Mouse (Mus musculus): ENCODE measurements around the gene Htra3. TPM values are rescaled to one million over a fixed set of nuclear protein-coding genes. Genes with fewer than 3 reads are reported as not detected.

Htra3 gene
- polyA plus RNA-seq, 1 experiment from 2014 or later = 3.4 TPM

GRCm38 (mm10) chr5:35672581-35672980 lies 7.0 kb downstream of the Htra3 start:
- 27% methylated on average over 1 of the region's 1 CpGs for WGBS
- no peak overlapping the region for H3K4me2 ChIP-seq
- H3K4me1 ChIP-seq (replicated peaks) = peaks cover 66% of the 10 kb centered on the region
- H3K27ac ChIP-seq = peak overlapping the region; percentile 72; the same call in 1 of the 2 replicates
- no peaks in the 10 kb centered on the region for H3K9me3 ChIP-seq
- H3K9ac ChIP-seq (replicated peaks) = no peak overlapping the region
- no peak overlapping the region for H3K4me3 ChIP-seq (replicated peaks)
- H3K36me3 ChIP-seq = no peaks in the 10 kb centered on the region
- H3K27me3 ChIP-seq = peaks cover 10% of the 10 kb centered on the region
- no peak for ATAC-seq (ENCODE audit: insufficient number of reproducible peaks, insufficient read depth, low FRiP score, low TSS enrichment, low read depth)

DNA sequence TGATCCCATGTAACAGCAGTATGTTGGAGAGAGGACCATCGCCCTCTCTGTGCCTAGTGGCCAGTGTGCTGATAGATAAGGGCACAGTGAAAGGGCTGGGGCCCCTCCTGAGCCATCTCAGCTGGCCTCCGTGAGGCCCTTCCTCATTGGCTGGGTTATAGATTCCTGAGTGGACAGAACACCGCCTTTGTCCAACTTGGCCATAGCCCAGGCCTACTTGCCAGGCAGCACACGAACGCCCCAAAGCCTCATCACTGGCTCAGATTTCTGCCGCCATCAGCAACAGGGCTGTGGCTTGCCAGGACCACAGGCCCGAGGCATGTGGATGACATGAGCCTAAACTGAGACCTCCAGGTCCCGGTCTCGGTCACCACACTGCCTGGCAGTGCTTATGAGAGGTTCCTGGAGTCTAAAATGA lies 8.1 kb downstream of the Htra3 start:
- Histone ChIP-seq H3K9me3 (no peaks in the 10 kb centered on the region), H3K36me3 (no peaks in the 10 kb centered on the region), H3K4me1 (replicated peaks) (peaks cover 66% of the 10 kb centered on the region), H3K27me3 (no peaks in the 10 kb centered on the region), H3K27ac (peak overlapping the region; percentile 1; the same call in 1 of the 2 replicates), H3K9ac (replicated peaks) (no peak overlapping the region), H3K4me3 (replicated peaks) (no peak overlapping the region), H3K4me2 (no peak overlapping the region)
- 83% methylated on average over 9 of the region's 9 CpGs for WGBS
- no peak for ATAC-seq (ENCODE audit: insufficient number of reproducible peaks, insufficient read depth, low FRiP score, low TSS enrichment, low read depth)

DNA sequence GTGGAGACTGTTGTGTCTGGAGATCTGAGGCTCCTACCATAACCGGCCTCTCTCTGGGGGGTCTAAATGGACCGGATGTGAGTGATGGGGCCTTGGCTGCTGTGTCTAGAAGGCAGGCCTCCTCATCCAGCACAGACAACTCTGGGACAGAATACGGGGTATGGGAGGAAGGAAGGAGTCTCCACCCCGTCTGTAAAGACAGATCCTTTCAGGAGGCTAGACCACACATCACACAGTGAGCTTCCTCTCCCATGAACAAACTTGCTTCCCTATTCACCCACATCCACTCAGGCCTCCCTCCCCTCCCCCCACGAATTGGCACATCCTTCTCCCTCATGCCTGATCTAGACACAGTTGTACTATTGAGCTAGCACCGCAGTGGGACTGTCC lies 9.2 kb downstream of the Htra3 start:
- H3K27me3 ChIP-seq = no peaks in the 10 kb centered on the region
- H3K4me3 ChIP-seq (replicated peaks) = no peak overlapping the region
- no peak overlapping the region for H3K9ac ChIP-seq (replicated peaks)
- peak overlapping the region; percentile 66 for H3K27ac ChIP-seq
- ATAC-seq (ENCODE audit: insufficient number of reproducible peaks, insufficient read depth, low FRiP score, low TSS enrichment, low read depth) = no peak
- 24% methylated on average over 6 of the region's 6 CpGs for WGBS
- no peaks in the 10 kb centered on the region for H3K9me3 ChIP-seq
- peaks cover 58% of the 10 kb centered on the region for H3K4me1 ChIP-seq (replicated peaks)
- H3K36me3 ChIP-seq = no peaks in the 10 kb centered on the region
- no peak overlapping the region for H3K4me2 ChIP-seq

GRCm38 (mm10) chr5:35669747-35670411 lies 9.7 kb downstream of the Htra3 start:
- no peaks in the 10 kb centered on the region for H3K9me3 ChIP-seq
- no peak overlapping the region for H3K4me2 ChIP-seq
- H3K36me3 ChIP-seq = no peaks in the 10 kb centered on the region
- WGBS = 10% methylated on average over 11 of the region's 11 CpGs
- no peak for ATAC-seq (ENCODE audit: insufficient number of reproducible peaks, insufficient read depth, low FRiP score, low TSS enrichment, low read depth)
- H3K9ac ChIP-seq (replicated peaks) = peak overlapping the region; percentile 37
- H3K27ac ChIP-seq = peak overlapping the region; percentile 66
- H3K27me3 ChIP-seq = no peaks in the 10 kb centered on the region
- H3K4me1 ChIP-seq (replicated peaks) = peaks cover 54% of the 10 kb centered on the region
- H3K4me3 ChIP-seq (replicated peaks) = no peak overlapping the region

DNA sequence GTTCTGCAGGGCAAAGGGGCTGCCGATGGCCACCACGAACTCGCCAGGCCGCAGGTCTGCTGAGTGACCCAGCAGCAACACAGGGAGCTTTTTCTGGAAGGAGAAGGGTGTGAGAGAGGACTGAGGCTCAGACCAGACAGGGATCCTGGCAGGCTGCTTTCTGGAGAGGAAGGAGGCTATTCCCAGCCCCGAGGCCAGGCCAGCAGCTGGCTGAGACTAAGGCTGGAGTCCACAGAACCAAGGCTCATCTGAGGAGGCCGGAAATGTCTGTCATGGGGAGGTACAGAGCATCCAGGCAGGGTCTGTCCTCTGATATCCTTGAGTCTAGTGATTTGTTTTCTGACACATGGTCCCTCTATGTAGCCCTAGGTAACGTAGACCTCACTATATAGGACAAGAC lies 13.4 kb downstream of the Htra3 start:
- no peak overlapping the region for H3K4me2 ChIP-seq
- no peak overlapping the region for H3K4me3 ChIP-seq (replicated peaks)
- WGBS = 89% methylated on average over 7 of the region's 7 CpGs
- H3K27me3 ChIP-seq = 0 out of 2 replicates have a peak, but pooled peaks cover 1% of the 10 kb centered on the region
- no peaks in the 10 kb centered on the region for H3K36me3 ChIP-seq
- H3K27ac ChIP-seq = no peak overlapping the region
- H3K9me3 ChIP-seq = no peaks in the 10 kb centered on the region
- H3K4me1 ChIP-seq (replicated peaks) = peaks cover 25% of the 10 kb centered on the region
- ATAC-seq (ENCODE audit: insufficient number of reproducible peaks, insufficient read depth, low FRiP score, low TSS enrichment, low read depth) = no peak
- no peak overlapping the region for H3K9ac ChIP-seq (replicated peaks)

GRCm38 (mm10) chr5:35662021-35662545 lies 17.5 kb downstream of the Htra3 start:
- no peaks in the 10 kb centered on the region for H3K9me3 ChIP-seq
- no peak overlapping the region for H3K9ac ChIP-seq (replicated peaks)
- 79% methylated on average over 9 of the region's 9 CpGs for WGBS
- peaks cover 9% of the 10 kb centered on the region; the same call in 1 of the 2 replicates for H3K27me3 ChIP-seq
- no peak for ATAC-seq (ENCODE audit: insufficient number of reproducible peaks, insufficient read depth, low FRiP score, low TSS enrichment, low read depth)
- no peak overlapping the region for H3K4me3 ChIP-seq (replicated peaks)
- H3K36me3 ChIP-seq = no peaks in the 10 kb centered on the region
- no peaks in the 10 kb centered on the region for H3K4me1 ChIP-seq (replicated peaks)
- no peak overlapping the region for H3K4me2 ChIP-seq
- H3K27ac ChIP-seq = no peak overlapping the region

DNA sequence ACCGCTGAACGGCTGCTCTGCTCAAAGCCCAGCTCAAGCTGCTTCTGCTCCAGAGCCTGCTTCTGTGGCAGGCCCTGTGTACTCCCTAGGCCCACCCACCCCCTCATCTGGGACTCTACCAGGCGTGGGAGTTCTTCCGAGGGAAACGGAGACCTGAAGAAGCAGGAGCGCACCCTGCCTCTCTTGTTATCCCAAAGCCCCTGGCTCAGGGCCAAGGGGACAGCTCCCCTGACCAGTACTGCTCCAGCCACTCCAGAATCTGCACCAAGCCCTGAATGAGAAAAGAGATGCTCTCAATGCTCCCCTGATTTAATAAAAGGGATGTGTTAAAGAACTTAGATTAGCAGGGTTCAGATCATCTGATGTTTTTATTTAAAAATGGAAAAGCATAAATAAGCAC lies 18.4 kb downstream of the Htra3 start:
- ATAC-seq (ENCODE audit: insufficient number of reproducible peaks, insufficient read depth, low FRiP score, low TSS enrichment, low read depth) = 0 out of 2 replicates have a peak, but pooled peaks have one; percentile 6
- 85% methylated on average over 6 of the region's 6 CpGs for WGBS
- H3K27ac ChIP-seq = no peak overlapping the region

GRCm38 (mm10) chr5:35659503-35659902 lies 20.1 kb downstream of the Htra3 start:
- Histone ChIP-seq H3K9ac (replicated peaks) (no peak overlapping the region), H3K27me3 (peaks cover 9% of the 10 kb centered on the region; the same call in 1 of the 2 replicates), H3K4me2 (no peak overlapping the region), H3K36me3 (no peaks in the 10 kb centered on the region), H3K4me1 (replicated peaks) (no peaks in the 10 kb centered on the region), H3K9me3 (no peaks in the 10 kb centered on the region), H3K4me3 (replicated peaks) (no peak overlapping the region), H3K27ac (no peak overlapping the region)
- ATAC-seq (ENCODE audit: insufficient number of reproducible peaks, insufficient read depth, low FRiP score, low TSS enrichment, low read depth) = peak; percentile 50; the same call in 1 of the 2 replicates
- WGBS = 60% methylated on average over 3 of the region's 3 CpGs

More for the DNA sequence above, 18.4 kb downstream of the Htra3 start:
- Histone ChIP-seq H3K9me3 (no peaks in the 10 kb centered on the region), H3K36me3 (no peaks in the 10 kb centered on the region), H3K27me3 (peaks cover 9% of the 10 kb centered on the region; the same call in 1 of the 2 replicates), H3K4me3 (replicated peaks) (no peak overlapping the region), H3K4me2 (no peak overlapping the region), H3K9ac (replicated peaks) (no peak overlapping the region), H3K4me1 (replicated peaks) (no peaks in the 10 kb centered on the region)

GRCm38 (mm10) chr5:35655753-35656485 lies 23.7 kb downstream of the Htra3 start:
- ATAC-seq (ENCODE audit: insufficient number of reproducible peaks, insufficient read depth, low FRiP score, low TSS enrichment, low read depth) = no peak
- Histone ChIP-seq H3K27me3 (peaks cover 5% of the 10 kb centered on the region; the same call in 1 of the 2 replicates), H3K9me3 (no peaks in the 10 kb centered on the region), H3K36me3 (no peaks in the 10 kb centered on the region), H3K4me3 (replicated peaks) (no peak overlapping the region), H3K9ac (replicated peaks) (no peak overlapping the region), H3K4me1 (replicated peaks) (no peaks in the 10 kb centered on the region), H3K4me2 (no peak overlapping the region), H3K27ac (no peak overlapping the region)
- 92% methylated on average over 10 of the region's 10 CpGs for WGBS

- Histone ChIP-seq H3K9me3 (no peaks in the 10 kb centered on the region), H3K4me2 (no peak overlapping the region), H3K9ac (replicated peaks) (no peak overlapping the region), H3K4me3 (replicated peaks) (no peak overlapping the region), H3K27me3 (no peaks in the 10 kb centered on the region), H3K36me3 (no peaks in the 10 kb centered on the region), H3K27ac (no peak overlapping the region), H3K4me1 (replicated peaks) (no peaks in the 10 kb centered on the region)
- 65% methylated on average over 9 of the region's 9 CpGs for WGBS
- no peak for ATAC-seq (ENCODE audit: insufficient number of reproducible peaks, insufficient read depth, low FRiP score, low TSS enrichment, low read depth)
Observed at GRCm38 (mm10) chr5:35653743-35654395, 25.7 kb downstream of the Htra3 start.

- 82% methylated on average over 13 of the region's 13 CpGs for WGBS
- Histone ChIP-seq H3K4me2 (no peak overlapping the region), H3K9ac (replicated peaks) (no peak overlapping the region), H3K4me3 (replicated peaks) (no peak overlapping the region), H3K9me3 (no peaks in the 10 kb centered on the region), H3K36me3 (no peaks in the 10 kb centered on the region), H3K27me3 (no peaks in the 10 kb centered on the region), H3K27ac (no peak overlapping the region), H3K4me1 (replicated peaks) (no peaks in the 10 kb centered on the region)
- no peak for ATAC-seq (ENCODE audit: insufficient number of reproducible peaks, insufficient read depth, low FRiP score, low TSS enrichment, low read depth)
Observed at GRCm38 (mm10) chr5:35652872-35653271, 26.7 kb downstream of the Htra3 start.
